Mouse (Mus musculus) heart, postnatal 10 days (tissue): ENCODE measurements around the gene Fbxl18. TPM values are rescaled to one million over a fixed set of nuclear protein-coding genes. Genes with fewer than 3 reads are reported as not detected.
A peak's percentile ranks its signal among the peaks of the same experiment; 100 is the strongest.

ENCODE experiments used
- DNase-seq, 2 experiments: peaks; one replicate each; pipeline ENCODE4 v3.0.0; 2021
- intact Hi-C: fragments of 180-260 bp; cut with DNase I; formaldehyde crosslinking; loops from one replicate; pipeline ENCODE4 v1.15.1; 2025
- total RNA-seq, 2 experiments: library from RNA; stranded (reverse); gene quantifications; 2 replicates each; pipeline ENCODE4 v1.2.3; 2021

Gene Fbxl18
- total RNA-seq, 2 experiments from 2014 or later = 8.8 to 9.2 TPM

DNA sequence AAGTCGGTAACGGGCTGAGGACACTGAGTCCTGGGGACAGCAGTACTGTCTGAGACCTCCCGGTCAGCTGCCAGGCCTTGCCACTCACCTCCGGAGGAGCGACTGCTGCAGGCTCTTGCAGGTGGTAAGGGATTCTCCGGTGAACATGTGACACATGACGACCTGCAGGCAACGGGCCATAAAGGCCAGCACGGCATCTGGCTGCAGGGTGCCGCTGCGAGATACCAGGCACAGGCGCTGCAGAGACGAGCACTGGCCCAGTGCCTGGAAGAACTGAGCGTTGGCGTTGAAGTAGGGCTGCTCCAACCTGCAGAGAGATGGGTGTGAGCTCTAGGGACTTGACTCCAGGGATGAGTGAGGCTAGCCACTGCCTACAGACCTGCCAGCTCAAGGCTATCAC, 16.7 kb downstream of the Fbxl18 start:
- peak in 1 of 2 experiments; percentile 44 for DNase-seq
- intact Hi-C loops = loop anchor here (2.0 to 5.0 kb wide), 3 partner anchors 66 to 188 kb away; no protein-coding TSS in a partner anchor

DNA sequence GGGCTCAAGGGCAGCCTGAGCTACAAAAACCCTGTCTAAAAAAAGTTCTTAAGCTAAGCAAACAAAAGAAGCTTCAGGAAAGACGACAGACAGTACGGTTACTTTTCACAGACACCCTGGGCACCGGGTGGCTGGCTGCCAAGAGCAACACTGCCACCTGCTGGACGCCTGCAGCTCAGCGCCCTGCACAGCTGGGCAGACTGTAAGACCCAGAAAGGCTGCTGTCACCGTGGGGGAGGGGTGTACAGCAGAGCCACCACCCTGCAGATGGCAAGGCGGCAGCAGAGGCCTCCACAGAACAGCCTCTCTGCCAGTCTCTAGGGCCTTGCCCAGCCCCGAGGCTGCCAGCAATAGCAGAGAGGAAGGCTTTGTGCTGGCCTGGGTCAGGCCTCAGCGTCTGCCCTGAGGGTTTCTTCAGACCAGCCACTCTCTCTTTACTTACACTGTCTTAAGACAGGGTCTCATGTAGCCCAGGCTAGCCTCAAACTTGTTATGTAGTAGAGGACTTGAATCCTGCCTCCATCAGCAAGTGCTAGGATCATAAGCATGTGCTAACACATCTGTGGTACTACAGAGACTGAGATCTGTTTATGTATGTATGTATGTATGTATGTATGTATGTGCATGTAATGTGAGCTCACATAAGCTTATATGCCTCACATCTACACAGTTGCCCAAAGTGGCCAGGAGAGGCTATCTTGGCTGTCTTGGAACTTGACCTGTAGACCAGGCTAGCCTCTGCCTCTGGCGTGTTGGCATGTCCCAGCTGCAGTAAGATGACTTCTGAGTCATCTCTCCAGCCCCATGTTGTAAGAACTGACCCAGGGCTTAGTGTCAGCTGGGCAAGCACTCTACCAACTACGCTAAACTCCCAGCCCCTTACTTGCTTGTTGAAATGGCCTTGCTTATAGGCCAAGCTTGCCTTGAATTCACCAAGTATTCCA, 17.6 kb downstream of the Fbxl18 start:
- intact Hi-C loops = loop anchor here (1.0 to 5.0 kb wide), 6 partner anchors 57 to 189 kb away; no protein-coding TSS in a partner anchor
- DNase-seq = peak; percentile 91 to 93

DNA sequence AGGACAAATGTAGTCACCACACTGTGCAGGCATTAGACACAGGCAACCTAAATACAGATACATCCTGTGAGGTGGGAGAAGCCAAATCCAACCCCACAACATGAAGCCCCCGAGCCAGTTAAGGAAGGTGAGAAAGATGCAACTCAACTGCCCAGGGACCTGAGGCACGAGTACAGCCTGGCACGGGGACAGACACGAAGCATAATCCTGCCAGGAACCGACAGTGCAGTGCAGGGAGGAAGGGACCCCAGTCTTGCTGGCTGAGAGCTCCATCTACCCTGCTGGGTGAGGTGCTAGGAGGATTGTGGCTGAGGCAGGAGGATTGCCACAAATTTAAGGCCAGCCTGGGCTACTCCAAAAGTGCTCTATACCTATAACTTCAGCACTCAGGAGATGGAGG, 18.3 kb downstream of the Fbxl18 start:
- DNase-seq = no peak
- intact Hi-C loops = loop anchor here (1.0 to 5.0 kb wide), 4 partner anchors 56 to 154 kb away; no protein-coding TSS in a partner anchor

DNA sequence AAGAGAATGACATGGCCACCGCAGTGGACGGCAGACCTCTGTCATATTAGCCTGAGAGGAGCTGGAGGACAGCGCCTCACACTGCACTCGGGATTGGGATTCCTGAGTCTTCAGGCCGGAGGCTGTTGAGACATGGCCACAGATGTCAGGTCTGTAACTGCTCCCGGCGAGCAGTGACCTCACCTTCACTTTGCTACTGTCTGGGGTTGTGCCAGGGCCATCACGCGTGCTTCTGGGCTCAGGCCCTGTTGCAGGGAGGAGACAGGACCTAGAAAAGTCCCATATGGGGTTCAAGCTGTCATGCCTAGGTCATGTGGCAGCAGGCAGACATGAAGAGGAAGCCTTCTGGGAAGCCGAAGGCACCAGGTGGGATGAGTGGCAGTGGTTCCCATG, 19.7 kb downstream of the Fbxl18 start:
- intact Hi-C loops = loop anchor here (5.0 kb wide), 1 partner anchor 63 kb away; no protein-coding TSS in a partner anchor
- no peak for DNase-seq

DNA sequence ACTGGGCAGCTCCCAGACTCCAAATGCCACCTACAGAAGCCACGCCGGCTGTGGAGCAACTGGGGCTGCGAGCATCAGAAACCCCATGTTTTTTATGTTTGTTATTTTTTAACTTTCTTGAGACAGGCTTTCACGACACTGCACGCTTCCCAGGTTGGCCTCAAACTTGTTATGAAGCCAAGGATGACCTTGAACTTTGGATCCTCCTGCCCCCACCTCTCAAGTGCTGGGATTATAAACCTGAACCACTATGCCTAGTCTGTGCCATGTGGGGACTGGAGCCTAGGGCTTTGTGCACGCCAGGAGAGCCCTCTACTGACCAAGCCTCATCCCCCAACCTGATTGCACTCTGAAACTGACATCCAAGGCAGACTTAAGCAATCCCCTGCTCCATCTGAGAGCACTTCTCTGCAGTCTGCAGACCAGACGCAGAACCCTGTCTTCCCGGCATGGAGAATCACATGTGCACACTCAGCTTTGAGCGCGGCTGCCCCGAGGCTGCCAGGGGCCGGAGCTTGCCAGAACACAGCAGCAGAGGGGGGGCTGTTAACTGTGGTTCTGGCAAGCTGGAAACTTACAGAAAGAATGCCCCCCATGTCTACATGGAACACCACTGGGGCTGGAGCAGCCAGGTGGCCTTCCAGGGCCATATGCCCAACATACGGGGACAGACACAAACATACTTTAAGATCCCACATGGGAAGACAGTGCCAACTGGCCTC, 20.3 kb downstream of the Fbxl18 start:
- intact Hi-C loops = loop anchor here (5.0 kb wide), 1 partner anchor 63 kb away; no protein-coding TSS in a partner anchor

DNA sequence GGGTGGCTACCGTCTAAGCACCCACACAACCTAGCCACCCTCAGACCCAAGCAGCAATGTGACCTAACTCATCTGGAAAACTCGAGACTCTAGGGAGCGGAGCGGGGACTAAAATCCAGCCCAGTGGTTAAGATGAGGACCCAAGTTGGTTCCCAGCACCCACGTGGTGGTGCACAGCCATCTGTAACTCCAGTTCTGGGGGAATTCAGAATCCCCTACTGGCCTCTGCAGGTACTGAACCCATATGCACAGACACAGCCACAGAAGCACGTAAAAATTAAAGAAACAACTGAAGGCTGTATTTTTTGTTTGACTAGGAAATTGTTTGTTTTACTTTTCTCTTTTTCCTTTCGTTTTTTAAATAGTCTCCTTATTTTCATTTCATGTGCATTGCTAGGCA, 21.5 kb downstream of the Fbxl18 start:
- intact Hi-C loops = no loop called here
- DNase-seq = no peak

More for the DNA sequence above, 20.3 kb downstream of the Fbxl18 start:
- no peak for DNase-seq

DNA sequence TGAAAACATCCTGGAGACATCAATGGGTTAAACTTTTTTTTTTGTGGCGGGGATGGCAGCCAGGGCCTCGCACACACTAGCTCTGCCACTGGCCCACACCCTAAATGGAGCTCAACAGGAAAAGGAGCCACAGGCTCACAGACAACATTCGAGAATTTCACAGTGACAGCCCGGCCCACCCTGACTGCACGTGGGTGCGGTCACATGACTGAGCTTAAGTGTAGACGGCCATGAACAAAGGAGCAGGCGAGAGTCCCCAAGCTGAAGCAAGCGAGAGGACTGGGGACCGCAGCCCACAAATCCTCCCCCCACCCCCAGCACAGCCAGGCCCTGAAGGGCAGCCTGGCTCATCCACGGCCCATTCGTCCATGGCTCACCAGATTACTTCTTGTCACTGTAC, 23.5 kb downstream of the Fbxl18 start:
- intact Hi-C loops = no loop called here

DNA sequence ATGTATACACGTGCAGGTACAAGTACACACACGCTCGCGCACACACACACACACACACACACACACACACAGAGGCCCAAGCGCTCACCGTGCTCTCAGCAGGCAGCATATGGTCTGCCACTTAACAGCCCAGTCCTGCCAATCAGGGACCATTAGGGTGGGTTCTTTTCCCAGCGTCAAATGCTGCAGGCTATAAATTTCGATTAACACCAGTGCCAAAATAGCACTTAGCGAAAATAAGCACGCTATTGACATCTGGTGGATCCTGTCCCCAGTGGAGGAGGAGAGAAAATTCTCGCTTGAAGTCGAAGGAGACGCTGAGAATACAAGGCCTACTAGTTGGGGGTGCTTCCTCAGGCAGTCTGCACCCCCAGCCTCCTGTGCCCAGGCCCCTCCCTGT, 25.8 kb downstream of the Fbxl18 start:
- no peak for DNase-seq
- intact Hi-C loops = loop anchor here (10.0 kb wide), 1 partner anchor 425 kb away; the partner anchor contains the start of gene Zfp853

More for the DNA sequence above, 23.5 kb downstream of the Fbxl18 start:
- no peak for DNase-seq

DNA sequence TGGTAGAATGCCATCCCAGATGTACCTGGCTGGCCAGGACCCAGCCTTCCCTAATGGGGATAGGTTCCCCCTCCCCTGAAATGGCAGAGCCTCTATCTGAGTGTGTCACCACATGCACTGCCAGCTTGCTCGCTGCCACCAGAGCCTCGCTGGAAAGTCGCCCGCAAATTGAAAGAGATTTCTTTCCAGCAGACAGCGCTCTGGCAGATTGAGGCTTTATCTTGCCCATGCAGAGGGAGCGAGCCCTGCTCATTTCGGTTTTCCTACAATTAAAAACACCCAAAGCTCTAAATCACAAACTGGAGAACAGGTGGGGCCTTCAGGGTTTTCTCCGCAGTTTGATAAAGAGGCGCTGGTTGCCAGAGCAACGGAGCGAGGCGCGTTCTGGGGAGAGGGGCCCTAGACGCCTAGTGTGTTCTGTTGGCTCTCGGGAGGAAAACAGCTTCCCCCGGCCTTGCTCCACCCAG, 37.4 kb downstream of the Fbxl18 start:
- peak; percentile 64 to 73 for DNase-seq
- intact Hi-C loops = no loop called here

DNA sequence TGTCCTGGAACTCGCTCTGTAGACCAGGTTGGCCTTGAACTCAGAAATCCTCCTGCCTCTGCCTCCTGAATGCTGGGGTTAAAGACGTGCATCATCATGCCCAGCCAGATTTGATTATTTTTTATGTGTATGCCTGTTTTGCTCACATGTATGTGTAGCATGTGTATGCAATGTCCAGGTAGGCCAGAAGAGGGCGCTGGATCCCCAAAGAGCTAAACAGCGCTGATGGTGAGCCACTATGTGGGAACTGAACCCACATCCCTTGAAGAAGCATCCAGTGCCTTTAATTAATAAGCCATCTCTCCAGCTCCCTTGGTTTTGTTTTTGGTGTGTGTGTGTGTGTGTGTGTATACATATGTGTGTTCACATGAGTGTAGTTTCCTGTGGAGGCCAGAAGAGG, 38.8 kb downstream of the Fbxl18 start:
- intact Hi-C loops = no loop called here
- DNase-seq = no peak

DNA sequence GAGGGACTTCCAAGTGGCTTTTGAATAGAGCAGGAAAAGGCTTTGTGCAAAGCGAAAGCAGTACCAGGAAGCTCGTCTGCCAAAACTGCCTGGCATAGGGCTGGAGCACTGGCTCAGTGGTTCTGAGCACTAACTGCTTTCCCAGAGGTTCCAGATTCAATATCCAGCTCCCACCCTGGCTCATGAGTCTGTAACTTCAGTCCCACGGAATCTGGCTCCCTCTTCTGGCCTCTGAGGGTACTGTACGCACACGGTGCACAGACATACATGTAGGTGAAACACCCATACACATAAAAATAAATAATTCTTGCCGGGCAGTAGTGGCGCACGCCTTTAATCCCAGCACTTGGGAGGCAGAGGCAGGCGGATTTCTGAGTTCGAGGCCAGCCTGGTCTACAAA, 40.3 kb downstream of the Fbxl18 start:
- intact Hi-C loops = no loop called here

DNA sequence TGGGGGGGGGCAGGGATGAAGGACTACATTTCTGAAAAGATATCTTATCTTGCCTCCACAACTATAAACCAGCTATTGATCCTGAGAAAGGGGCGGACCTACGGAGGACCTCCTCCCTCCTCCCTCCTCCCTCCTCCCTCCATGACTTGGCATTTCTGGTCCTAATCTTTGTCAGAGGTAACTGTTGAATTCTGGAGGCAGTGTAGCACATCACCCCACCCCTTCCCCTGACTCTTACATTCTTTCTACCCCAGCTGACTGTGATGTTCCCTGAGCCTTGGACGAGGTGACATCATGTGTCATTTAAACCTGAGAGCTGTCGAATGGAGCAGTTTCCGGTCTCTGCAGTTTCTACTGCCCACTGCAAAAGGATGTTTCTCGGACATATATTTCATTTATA, 41.6 kb downstream of the Fbxl18 start:
- intact Hi-C loops = no loop called here
- no peak for DNase-seq

More for the DNA sequence above, 40.3 kb downstream of the Fbxl18 start:
- DNase-seq = peak in 1 of 2 experiments; percentile 57

DNA sequence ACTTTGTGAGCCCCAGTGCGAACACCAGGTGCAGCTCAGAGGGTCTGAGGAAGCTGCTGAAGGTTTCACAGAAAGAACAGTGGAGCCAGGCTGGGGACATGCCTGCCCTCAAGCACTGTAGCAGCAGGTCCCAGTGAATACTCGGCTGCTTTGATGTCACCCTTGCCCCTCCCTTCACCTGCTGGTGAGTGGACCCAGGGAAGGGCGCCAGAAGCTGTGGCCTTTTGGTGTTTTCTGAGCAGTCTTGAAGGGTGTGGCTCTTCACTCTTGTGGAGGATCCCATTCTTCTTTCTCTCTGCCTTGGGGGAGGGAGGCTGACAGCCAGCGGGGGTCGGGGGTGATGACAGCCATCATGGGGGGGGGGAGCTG, 43.6 kb downstream of the Fbxl18 start:
- intact Hi-C loops = no loop called here
- no peak for DNase-seq

DNA sequence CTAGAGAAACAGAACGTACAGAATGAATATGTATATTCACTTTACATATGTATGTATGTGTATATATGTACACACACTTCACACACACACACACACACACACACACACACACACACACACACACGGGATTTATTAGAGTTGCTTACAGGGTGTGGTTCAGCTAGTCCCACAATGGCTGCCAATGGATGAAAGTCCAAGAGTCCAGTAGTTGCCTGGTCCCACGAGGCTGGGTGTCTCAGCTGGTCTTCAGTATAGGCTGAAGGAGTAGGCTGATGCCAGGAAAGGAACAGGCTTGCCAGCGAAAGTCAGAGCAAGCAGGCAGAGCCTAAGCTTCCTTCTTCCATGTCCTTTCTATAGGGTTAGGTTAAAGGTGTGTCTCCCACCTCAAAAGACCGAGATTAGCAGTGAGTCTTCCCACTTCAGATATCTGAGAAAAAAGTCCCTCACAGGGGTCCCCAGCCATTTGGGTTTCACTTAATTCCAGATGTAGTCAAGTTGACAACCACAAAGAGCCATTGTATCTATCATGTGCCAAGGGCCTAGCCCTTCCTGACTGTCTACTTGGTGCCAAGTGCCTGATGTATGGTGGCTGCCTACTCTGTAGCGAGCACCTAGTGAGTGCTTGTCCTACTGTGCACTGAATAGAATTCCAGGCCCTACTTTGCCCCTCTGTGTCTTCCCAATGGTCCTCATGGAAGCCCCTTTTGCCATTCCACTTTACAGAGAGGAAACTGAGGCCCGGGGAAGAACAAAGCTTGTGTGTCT, 44.1 kb downstream of the Fbxl18 start:
- DNase-seq = no peak
- intact Hi-C loops = no loop called here

DNA sequence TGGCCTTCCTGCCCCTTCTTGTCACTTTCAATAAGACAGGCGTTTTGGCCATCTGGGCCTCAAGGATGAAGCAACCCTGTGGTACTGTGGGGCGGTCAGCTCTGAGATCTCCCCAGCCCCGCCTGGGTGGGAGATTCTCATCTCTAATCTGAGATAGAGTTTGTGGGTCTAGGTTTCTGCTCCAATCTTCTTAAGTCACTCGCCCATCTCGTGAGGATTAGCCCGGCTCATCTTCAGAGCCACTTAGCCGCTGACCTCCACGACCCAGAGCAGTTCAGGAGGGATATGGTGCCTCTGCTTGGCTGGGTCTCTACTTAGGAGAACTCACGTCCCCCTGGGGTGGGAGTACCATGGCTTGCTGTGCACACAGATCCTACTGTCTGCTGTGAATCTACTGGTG, 44.7 kb downstream of the Fbxl18 start:
- no peak for DNase-seq
- intact Hi-C loops = no loop called here

DNA sequence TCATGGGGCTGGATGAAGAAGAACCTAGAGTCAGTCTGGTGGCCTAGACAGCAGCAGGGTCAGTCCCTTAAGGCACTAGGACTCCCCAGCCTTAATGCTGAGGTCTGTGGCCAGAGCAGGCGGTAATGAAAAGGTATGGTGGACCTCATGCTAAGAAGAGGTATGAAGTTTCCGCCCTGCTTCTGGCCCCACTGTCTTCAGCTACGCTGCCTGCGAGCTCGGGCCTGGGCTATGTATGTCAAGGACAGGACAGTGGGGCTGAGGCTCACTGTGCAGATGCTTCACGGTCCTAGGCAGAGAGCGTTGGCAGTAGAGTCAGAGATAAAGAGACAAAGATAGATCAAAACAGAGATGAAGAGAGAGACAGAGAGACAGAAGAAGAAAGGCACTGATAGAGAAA, 46.3 kb downstream of the Fbxl18 start:
- intact Hi-C loops = loop anchor here (10.0 kb wide), 1 partner anchor 264 kb away; no protein-coding TSS in a partner anchor
- no peak for DNase-seq

DNA sequence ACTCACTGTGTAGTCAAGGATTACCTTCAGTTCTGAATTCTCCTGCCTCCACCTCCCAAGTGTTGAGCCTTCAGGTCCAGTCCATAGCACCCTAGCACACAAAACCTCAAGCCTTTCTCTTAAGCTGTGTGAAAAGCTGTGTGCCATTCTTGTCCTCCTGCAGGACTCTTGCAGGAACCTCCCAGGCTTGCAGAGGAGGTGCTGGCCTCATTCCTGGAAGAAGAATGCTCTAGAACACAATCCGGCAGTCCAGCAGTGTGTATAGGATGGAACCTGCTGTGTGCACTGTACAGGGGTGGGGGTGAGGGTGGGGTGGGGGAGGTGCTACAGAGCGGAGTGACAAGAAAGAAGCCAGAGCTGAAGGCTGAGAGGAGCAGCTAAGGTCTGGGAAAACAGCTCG, 47.1 kb downstream of the Fbxl18 start:
- no peak for DNase-seq
- intact Hi-C loops = loop anchor here (10.0 kb wide), 1 partner anchor 263 kb away; no protein-coding TSS in a partner anchor

DNA sequence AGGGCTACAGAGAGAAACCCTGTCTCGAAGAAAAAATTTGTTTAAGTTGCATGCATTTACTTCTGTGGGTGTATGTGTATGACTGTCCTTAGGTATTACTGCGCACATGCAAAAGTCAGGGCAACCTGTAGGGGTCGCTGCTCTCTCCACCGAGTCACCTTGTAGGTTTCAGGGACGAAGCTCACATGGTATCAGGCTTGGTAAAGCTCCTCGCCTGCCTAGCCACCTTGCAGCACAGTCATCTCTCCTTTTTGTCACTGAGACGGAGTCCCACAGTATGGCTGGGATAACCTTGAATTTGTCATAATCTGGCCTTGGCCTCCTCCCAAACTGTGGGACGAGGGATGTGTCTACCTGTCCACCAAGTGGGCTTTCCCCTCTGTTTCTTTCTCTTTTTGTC, 50.8 kb downstream of the Fbxl18 start:
- DNase-seq = peak in 1 of 2 experiments; percentile 32
- intact Hi-C loops = loop anchor here (10.0 kb wide), 1 partner anchor 260 kb away; no protein-coding TSS in a partner anchor

DNA sequence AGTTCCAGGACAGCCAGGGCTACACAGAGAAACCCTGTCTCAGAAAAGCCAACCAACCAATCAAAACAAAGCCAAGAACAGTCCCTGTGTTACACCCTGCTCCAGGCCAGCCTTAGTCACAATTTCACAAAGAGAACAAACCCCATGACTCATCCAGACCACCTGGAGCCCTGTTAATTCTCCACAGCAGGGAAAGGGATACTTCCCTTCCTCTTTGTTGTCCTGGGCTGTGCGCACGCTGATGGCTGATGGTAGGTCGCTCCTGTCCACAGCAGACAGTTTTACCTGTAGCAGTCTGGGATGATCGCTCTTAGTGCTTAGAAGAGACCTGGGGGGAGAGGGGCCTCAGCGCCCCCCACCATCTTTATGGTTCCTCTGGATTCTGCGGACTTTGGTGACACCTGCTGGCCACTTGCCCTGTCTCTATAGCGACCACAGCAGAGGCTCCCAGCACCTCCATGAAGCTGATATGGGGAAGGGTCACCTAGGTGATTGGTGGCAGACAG, 53.0 kb downstream of the Fbxl18 start:
- intact Hi-C loops = loop anchor here (1.0 to 10.0 kb wide), 3 partner anchors 28 to 257 kb away; no protein-coding TSS in a partner anchor
- DNase-seq = peak; percentile 21 to 40
